In the genomic region with DNA sequence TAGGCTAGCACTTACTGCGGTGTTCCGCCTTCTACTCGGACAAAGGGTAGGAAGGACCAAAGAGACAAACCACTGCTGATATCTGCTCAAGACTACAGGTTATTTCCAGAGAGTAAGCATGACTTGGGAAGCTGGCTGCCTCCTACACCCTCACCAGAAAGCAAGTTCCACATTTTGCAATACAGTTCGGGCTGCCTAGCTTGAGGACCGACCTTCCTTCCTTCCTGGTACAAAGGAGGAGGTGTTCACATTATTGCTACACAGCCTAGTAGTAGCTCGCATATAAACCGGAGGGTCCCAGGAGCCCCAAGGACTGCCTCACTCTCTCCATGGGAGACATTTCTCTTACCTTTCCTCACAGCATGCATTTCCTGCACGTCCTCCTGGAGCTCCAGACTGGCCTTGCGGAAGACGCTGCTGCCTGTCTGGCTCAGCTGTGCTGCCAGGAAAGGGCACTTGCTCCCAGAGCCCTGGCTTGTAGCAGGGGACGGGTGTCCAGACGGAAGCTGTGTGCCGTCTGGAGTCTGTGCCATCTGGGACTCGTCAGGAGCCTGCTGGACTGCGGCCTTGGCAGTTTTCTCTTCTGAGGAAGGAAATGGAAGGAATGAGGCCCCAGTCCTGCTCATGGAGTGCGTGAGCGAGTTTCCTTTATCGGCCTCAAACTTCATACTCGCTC, we compare ENCODE assay signal across 9 mouse cellular contexts. TPM values are rescaled to one million over a fixed set of nuclear protein-coding genes. Genes with fewer than 3 reads are reported as not detected.
A peak's percentile ranks its signal among the peaks of the same experiment; 100 is the strongest.
DNase-seq lines count a peak whose midpoint lies in the region; ATAC-seq and TF ChIP-seq lines count a peak whose summit lies in the region.
"Had no signal": no experiment of that assay in that cellular context is flagged by ENCODE, and none has a peak within 500 bp of the region (broad histone marks: within the 10 kb centered on the region; RNA-seq: fewer than 3 reads in every experiment).

No protein-coding gene starts in this region.

- H3K9ac ChIP-seq in heart, postnatal 0 days (replicated peaks; ENCODE audit: low read depth, low read length): no peak overlapping the region
- no peak overlapping the region for H3K9ac ChIP-seq in lung, embryonic 16.5 days (ENCODE audit: low read length)

- peaks cover 12% of the 10 kb centered on the region for H3K4me1 ChIP-seq in heart, postnatal 0 days (ENCODE audit: control insufficient read depth, insufficient read depth)
- peaks cover 8% of the 10 kb centered on the region for H3K4me1 ChIP-seq in lung, embryonic 16.5 days (replicated peaks; ENCODE audit: control insufficient read depth, insufficient read depth, low read length)

- TF ChIP-seq EP300 in heart, postnatal 0 days (IDR thresholded peaks at IDR 0.05; ENCODE audit: low read depth): no peak

- H3K4me3 ChIP-seq in heart, postnatal 0 days (ENCODE audit: low read depth, low read length): no peak overlapping the region
- no peak overlapping the region for H3K4me3 ChIP-seq in lung, embryonic 16.5 days (ENCODE audit: low read length)

- DNase-seq in heart, adult 11 months: peak; percentile 97
- DNase-seq in heart, adult 8-10 months (ENCODE audit: low spot score): no peak
- peak; percentile 92 for DNase-seq in cerebellum, adult 11-12 months
- DNase-seq in heart, postnatal 0 days (ENCODE audit: low spot score): peak; percentile 57
- DNase-seq in testis, postnatal 14 days (ENCODE audit: low spot score): no peak
- no peak for DNase-seq in layer of hippocampus, adult 8-10 months (ENCODE audit: low spot score in 2 of 2)
- no peak for DNase-seq in natural killer cell, adult 2 months (ENCODE audit: low spot score in 2 of 2)

- no peaks in the 10 kb centered on the region for H3K9me3 ChIP-seq in heart, postnatal 0 days (replicated peaks; ENCODE audit: control insufficient read depth, low read length)
- no peaks in the 10 kb centered on the region for H3K9me3 ChIP-seq in lung, embryonic 16.5 days (ENCODE audit: control insufficient read depth, low read length)

- H3K4me2 ChIP-seq in heart, postnatal 0 days (ENCODE audit: low read depth, low read length): no peak overlapping the region
- 0 out of 2 replicates have a peak overlapping the region, but pooled peaks have one; percentile 0 for H3K4me2 ChIP-seq in lung, embryonic 16.5 days (ENCODE audit: low read depth, low read length)

- 54% methylated on average over 19 of the region's 19 CpGs for WGBS in heart, postnatal 0 days
- 58% methylated on average over 19 of the region's 19 CpGs for WGBS in lung, embryonic 16.5 days

- peak; percentile 14; the same call in 1 of the 2 replicates for ATAC-seq in heart, postnatal 0 days (ENCODE audit: insufficient read depth, low read depth)
- peak; percentile 29; the same call in 1 of the 2 replicates for ATAC-seq in lung, embryonic 16.5 days (ENCODE audit: low read depth)

- no peaks in the 10 kb centered on the region for H3K27me3 ChIP-seq in heart, postnatal 0 days (ENCODE audit: control insufficient read depth, insufficient read depth, low read length)
- no peaks in the 10 kb centered on the region for H3K27me3 ChIP-seq in lung, embryonic 16.5 days (ENCODE audit: control insufficient read depth, insufficient read depth, low read depth, low read length)
- H3K27me3 ChIP-seq: CH12.LX had no signal

- peaks cover 65% of the 10 kb centered on the region for H3K36me3 ChIP-seq in heart, postnatal 0 days (replicated peaks; ENCODE audit: control insufficient read depth, insufficient read depth, low read length)
- H3K36me3 ChIP-seq in lung, embryonic 16.5 days (ENCODE audit: control insufficient read depth, insufficient read depth, low read length): peaks cover 41% of the 10 kb centered on the region

- no peak for TF ChIP-seq CTCF in heart, postnatal 0 days (IDR thresholded peaks at IDR 0.05; ENCODE audit: low read depth)

- H3K27ac ChIP-seq in heart, postnatal 0 days (ENCODE audit: low read depth): peak overlapping the region; percentile 23
- H3K27ac ChIP-seq in lung, embryonic 16.5 days (ENCODE audit: low read length): peak overlapping the region; percentile 65

RNA-seq across cellular contexts. Expression of gene Alas1, which starts 5.5 kb away (rescaled TPM):
- 100 to 1,000 TPM; 335 to 477 (median 407) TPM for total RNA-seq in heart, adult 8-10 months (2022)
- total RNA-seq in heart, postnatal 0 days (2014; rRNA removed; ENCODE audit: low replicate concordance): 309 and 334 TPM in 2 replicates
- 385 and 421 TPM in 2 replicates for polyA plus RNA-seq in heart, postnatal 0 days (2015; fragmentation: Nextera tagmentation; extraction: Ambion mirVana)
- 139 and 145 TPM in 2 replicates for polyA plus RNA-seq in lung, embryonic 16.5 days (2015; fragmentation: Nextera tagmentation; extraction: Ambion mirVana)
- 100 to 1,000 TPM; 146 to 162 (median 156) TPM for total RNA-seq in layer of hippocampus, adult 8-10 months (2022)

RNA-seq across cellular contexts. Expression of gene Tlr9, which starts 20.6 kb away (rescaled TPM):
- total RNA-seq in heart, adult 8-10 months (2022): under 1 TPM; 0.33 to 0.57 (median 0.42) TPM
- total RNA-seq in heart, postnatal 0 days (2014; rRNA removed; ENCODE audit: low replicate concordance): not detected in 2 replicates
- 0.04 and 0.05 TPM in 2 replicates for polyA plus RNA-seq in heart, postnatal 0 days (2015; fragmentation: Nextera tagmentation; extraction: Ambion mirVana)
- polyA plus RNA-seq in lung, embryonic 16.5 days (2015; fragmentation: Nextera tagmentation; extraction: Ambion mirVana): 0.11 TPM in 1 of 2 replicates, not detected in the other
- 1 to 10 TPM in 3 of 4 experiments, under 1 TPM in 1; 0.94 to 3.2 (median 2.1) TPM for total RNA-seq in layer of hippocampus, adult 8-10 months (2022)

RNA-seq across cellular contexts. Expression of gene Poc1a, which starts 37.9 kb away (rescaled TPM):
- total RNA-seq in heart, adult 8-10 months (2022): 1 to 10 TPM; 3.2 to 4.9 (median 4.7) TPM
- 12.3 and 38.0 TPM in 2 replicates for total RNA-seq in heart, postnatal 0 days (2014; rRNA removed; ENCODE audit: low replicate concordance)
- 13.6 and 13.8 TPM in 2 replicates for polyA plus RNA-seq in heart, postnatal 0 days (2015; fragmentation: Nextera tagmentation; extraction: Ambion mirVana)
- polyA plus RNA-seq in lung, embryonic 16.5 days (2015; fragmentation: Nextera tagmentation; extraction: Ambion mirVana): 32.3 and 32.4 TPM in 2 replicates
- 10 to 100 TPM; 14.7 to 17.7 (median 16.2) TPM for total RNA-seq in layer of hippocampus, adult 8-10 months (2022)

RNA-seq across cellular contexts. Expression of gene Twf2, which starts 40.0 kb away (rescaled TPM):
- total RNA-seq in heart, adult 8-10 months (2022): 100 to 1,000 TPM; 188 to 245 (median 236) TPM
- 92.1 and 105 TPM in 2 replicates for total RNA-seq in heart, postnatal 0 days (2014; rRNA removed; ENCODE audit: low replicate concordance)
- 57.3 and 64.2 TPM in 2 replicates for polyA plus RNA-seq in heart, postnatal 0 days (2015; fragmentation: Nextera tagmentation; extraction: Ambion mirVana)
- polyA plus RNA-seq in lung, embryonic 16.5 days (2015; fragmentation: Nextera tagmentation; extraction: Ambion mirVana): 69.8 and 69.9 TPM in 2 replicates
- total RNA-seq in layer of hippocampus, adult 8-10 months (2022): 10 to 100 TPM; 53.5 to 61.3 (median 56.8) TPM

RNA-seq across cellular contexts. Expression of gene Ppm1m, which starts 43.4 kb away (rescaled TPM):
- 10 to 100 TPM in 3 of 4 experiments, 1 to 10 TPM in 1; 9.4 to 12.8 (median 12.3) TPM for total RNA-seq in heart, adult 8-10 months (2022)
- 7.5 and 22.8 TPM in 2 replicates for total RNA-seq in heart, postnatal 0 days (2014; rRNA removed; ENCODE audit: low replicate concordance)
- polyA plus RNA-seq in heart, postnatal 0 days (2015; fragmentation: Nextera tagmentation; extraction: Ambion mirVana): 13.1 and 15.1 TPM in 2 replicates
- polyA plus RNA-seq in lung, embryonic 16.5 days (2015; fragmentation: Nextera tagmentation; extraction: Ambion mirVana): 53.1 and 56.7 TPM in 2 replicates
- 10 to 100 TPM; 21.7 to 27.4 (median 23.0) TPM for total RNA-seq in layer of hippocampus, adult 8-10 months (2022)

Comparison
In these comparisons a context has a peak if more than half of its experiments do, and no peak if none do; other contexts are left out.
1. DNase-seq: peak in heart, adult 11 months (single experiment), cerebellum, adult 11-12 months (single experiment) and heart, postnatal 0 days (single experiment); none in heart, adult 8-10 months (single experiment), testis, postnatal 14 days (single experiment), layer of hippocampus, adult 8-10 months (0 of 2) and natural killer cell, adult 2 months (0 of 2).